Mouse (Mus musculus) induced T-regulatory cell, adult 2 months (primary cell): ENCODE measurements around the gene Six3.

Experiments used
- DNase-seq: peaks from one replicate; pipeline ENCODE4 v3.0.0-alpha.2; 2012; ENCODE audit warnings: low read depth

Gene Six3

GRCm38 (mm10) chr17:85626091-85626860 is 12.9 kb downstream of the Six3 start:
- no peak for DNase-seq

- DNase-seq = no peak
Measured at GRCm38 (mm10) chr17:85627751-85628150, 14.3 kb downstream of the Six3 start.

- no peak for DNase-seq
Measured at GRCm38 (mm10) chr17:85628811-85629210, 15.4 kb downstream of the Six3 start.

- no peak for DNase-seq
Measured at GRCm38 (mm10) chr17:85629396-85629795, 16.0 kb downstream of the Six3 start.

GRCm38 (mm10) chr17:85630296-85631050 is 17.1 kb downstream of the Six3 start:
- no peak for DNase-seq

DNA sequence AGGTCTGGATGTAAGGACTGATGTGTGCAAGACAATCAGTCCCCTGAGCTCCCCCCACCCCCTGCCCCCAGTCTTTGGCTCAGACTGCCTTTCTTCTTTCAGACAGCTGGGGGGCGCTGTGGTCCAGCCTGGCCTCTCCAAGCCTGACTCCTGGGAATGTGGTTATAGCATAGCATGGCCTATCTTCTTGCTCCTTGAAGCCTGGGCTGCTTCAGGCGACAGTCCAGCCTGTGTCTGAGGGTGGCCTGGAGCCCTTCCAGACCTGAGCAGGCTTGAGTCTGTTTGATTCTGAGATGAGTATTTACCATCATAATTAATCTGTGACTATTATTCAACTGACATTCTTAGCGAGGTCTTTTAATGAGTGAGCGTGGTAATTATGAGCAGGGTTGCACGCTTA is 17.7 kb downstream of the Six3 start:
- no peak for DNase-seq

GRCm38 (mm10) chr17:85633619-85634018 is 20.2 kb downstream of the Six3 start:
- peak; percentile 61 for DNase-seq

GRCm38 (mm10) chr17:85637876-85638275 is 24.5 kb downstream of the Six3 start:
- DNase-seq = no peak

DNA sequence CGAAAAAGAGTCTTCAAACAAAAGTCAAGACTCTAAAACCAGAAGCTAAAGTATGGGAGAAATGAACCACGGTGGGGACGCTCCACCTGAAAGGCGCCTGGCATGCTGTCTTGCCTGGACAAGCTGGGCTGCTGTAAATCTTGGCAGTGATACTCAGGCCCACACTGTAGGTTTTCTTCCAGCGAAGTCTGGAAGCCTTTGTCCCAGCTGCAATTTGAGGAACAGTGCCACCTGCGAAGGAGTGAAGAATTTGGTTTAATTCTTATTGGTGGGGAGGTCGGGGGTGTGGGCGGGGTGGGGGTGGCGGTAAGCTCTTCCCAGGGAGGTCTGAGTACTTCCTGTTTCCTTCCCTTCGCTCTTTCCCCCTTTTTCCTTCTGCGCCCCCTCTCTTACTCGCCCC is 31.9 kb downstream of the Six3 start:
- DNase-seq = no peak

- DNase-seq = peak; percentile 13
Measured at GRCm38 (mm10) chr17:85645718-85646665, 32.6 kb downstream of the Six3 start.

DNA sequence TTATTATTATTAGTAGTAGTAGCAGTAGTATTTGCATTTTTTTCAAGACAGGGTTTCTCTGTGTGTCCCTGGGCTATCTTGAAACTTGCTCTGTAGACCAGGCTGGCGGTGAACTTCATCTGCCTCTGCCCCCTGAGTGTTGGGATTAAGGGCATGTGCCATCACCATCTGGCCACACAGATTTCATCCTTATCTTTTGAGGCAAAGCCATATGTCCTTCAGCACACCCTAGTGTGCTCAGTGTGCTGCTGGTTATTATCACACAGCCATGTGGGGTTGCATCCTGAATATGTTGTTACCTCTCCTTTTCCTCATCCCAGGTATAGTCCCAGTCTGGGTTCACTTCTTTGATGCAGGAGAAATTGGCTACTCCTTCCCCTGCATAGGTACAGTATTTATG is 46.6 kb downstream of the Six3 start:
- no peak for DNase-seq

DNA sequence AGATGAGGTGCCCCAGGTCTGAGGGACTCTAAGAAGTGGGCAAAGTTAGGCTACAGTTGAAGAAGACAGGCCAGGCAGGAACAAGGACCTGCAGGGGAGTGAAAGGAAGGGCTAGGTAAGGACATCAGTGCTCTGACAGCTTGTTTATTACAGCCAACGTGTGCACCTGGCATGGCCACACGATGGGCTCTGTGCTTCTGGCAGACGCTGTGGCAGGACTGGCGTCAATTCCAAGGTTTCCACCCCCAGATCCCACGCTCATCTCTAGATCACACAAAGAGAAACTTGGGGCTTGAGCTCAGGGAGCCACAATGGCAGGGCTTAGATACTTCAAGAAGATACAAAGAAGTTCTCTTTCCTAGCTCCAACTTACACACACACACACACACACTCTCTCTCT is 48.1 kb downstream of the Six3 start:
- no peak for DNase-seq

- DNase-seq = no peak
Measured at GRCm38 (mm10) chr17:85664202-85664601, 50.8 kb downstream of the Six3 start.

DNA sequence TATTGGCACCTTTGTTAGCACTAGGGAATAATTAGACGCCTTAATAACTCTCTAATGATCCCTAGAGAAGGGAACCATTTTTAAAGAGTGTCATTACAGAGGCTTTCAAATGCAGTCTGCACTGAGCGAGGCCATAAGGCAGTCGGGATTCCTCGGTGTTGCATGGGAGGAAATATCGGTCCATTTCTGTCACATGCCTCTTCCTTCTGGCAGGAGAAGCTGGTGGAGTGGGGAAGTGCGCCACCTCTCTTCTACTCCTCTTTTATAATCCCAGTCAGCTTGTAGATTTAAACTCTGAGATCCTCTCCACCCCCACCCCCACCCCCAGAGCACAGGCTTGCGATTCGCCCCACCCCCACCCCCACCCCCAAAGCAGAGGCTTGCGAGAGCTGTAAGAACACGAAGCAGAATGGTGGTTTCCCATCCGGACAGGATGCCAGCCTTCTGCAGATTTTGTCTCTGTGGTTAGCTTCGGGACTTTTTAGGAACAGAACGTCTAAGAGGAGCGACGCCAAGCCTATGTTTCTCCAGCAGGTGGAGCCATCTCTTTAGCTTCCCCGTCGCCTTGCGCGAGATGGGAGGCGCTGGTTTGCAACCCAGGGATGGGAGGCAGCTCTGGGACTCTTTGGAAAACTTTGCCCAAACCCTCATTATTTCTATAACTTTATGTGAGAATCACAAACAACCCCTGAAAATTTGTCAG is 51.4 kb downstream of the Six3 start:
- DNase-seq = peak; percentile 67
